Mouse (Mus musculus) forebrain, postnatal 0 days (tissue): ENCODE measurements around the gene Brpf3. TPM values are rescaled to one million over a fixed set of nuclear protein-coding genes. Genes with fewer than 3 reads are reported as not detected.
"Not testable (repeated sequence)": the region's sequence is repeated elsewhere in the genome, so short reads cannot be mapped to it uniquely, and the experiment has no call there.

ENCODE experiments used
- ATAC-seq: fragments of 200-750 bp; cut with Nextera tagmentation; 2 replicates; pipeline ENCODE4 v1.8.0; 2017; ENCODE audit warnings: mild to moderate bottlenecking, moderate library complexity
- DNase-seq: peaks from one replicate; pipeline ENCODE4 v3.0.0-alpha.2; 2015
- H3K27ac ChIP-seq: fragments of 300-500 bp; sonication (generic); 2 replicates; pipeline ENCODE4 v1.5.1; 2014; ENCODE audit warnings: low read depth, mild to moderate bottlenecking, antibody characterized with exemption, low read length, moderate library complexity, mixed read lengths
- H3K27me3 ChIP-seq: fragments of 300-500 bp; sonication (generic); 2 replicates; pipeline ENCODE4 v1.6.1; 2014; ENCODE audit warnings: mild to moderate bottlenecking, low read length, mixed read lengths; ENCODE audit not compliant: insufficient read depth
- H3K36me3 ChIP-seq: fragments of 300-500 bp; sonication (generic); 2 replicates; pipeline ENCODE4 v1.6.1; 2014; ENCODE audit warnings: mild to moderate bottlenecking, moderate library complexity; ENCODE audit not compliant: insufficient read depth
- H3K4me1 ChIP-seq: fragments of 300-500 bp; sonication (generic); 2 replicates; pipeline ENCODE4 v1.6.1; 2014; ENCODE audit warnings: antibody characterized with exemption; ENCODE audit not compliant: insufficient read depth
- H3K4me2 ChIP-seq: fragments of 300-500 bp; sonication (generic); 2 replicates; pipeline ENCODE4 v1.6.1; 2014; ENCODE audit warnings: low read depth, mild to moderate bottlenecking, moderate library complexity
- H3K4me3 ChIP-seq: fragments of 300-500 bp; sonication (generic); 2 replicates; pipeline ENCODE4 v1.5.1; 2014; ENCODE audit warnings: low read depth, low read length, mixed read lengths
- H3K9ac ChIP-seq: fragments of 300-500 bp; sonication (generic); 2 replicates; pipeline ENCODE4 v1.6.1; 2014; ENCODE audit warnings: mild to moderate bottlenecking
- H3K9me3 ChIP-seq: fragments of 300-500 bp; sonication (generic); 2 replicates; pipeline ENCODE4 v1.6.1; 2016; ENCODE audit warnings: low read length
- CTCF ChIP-seq: sonication (generic); IDR thresholded peaks from 2 replicates; pipeline ENCODE4 v1.5.1; 2016; ENCODE audit warnings: antibody characterized with exemption, control low read depth, low read depth
- WGBS: fragments of 180-500 bp; shearing (Covaris S2); extraction: QIAGEN DNeasy Blood & Tissue Kit; methylation state at CpG from one replicate; pipeline ENCODE4 v1.1.7; 2014; 5-methylcytosine and 5-hydroxymethylcytosine counted together
- polyA plus RNA-seq: library from polyadenylated mRNA; unstranded; fragments of >200 nt; fragmentation: Nextera tagmentation; extraction: Ambion mirVana; gene quantifications from 2 replicates; pipeline ENCODE4 v1.2.1, GENCODE M21; 2015
- total RNA-seq: library from RNA; depleted of rRNA; stranded (reverse); fragments of >200 nt; gene quantifications from 2 replicates; pipeline ENCODE4 v1.2.3, GENCODE M21; 2014

The Brpf3 gene
- total and polyA plus RNA-seq, 2 experiments from 2014 or later, result 4.1 to 13.0 TPM

GRCm38 (mm10) chr17:28841947-28842346, 41.1 kb downstream of the Brpf3 start:
- TF ChIP-seq CTCF, result peak; percentile 28; the same call in 1 of the 2 replicates
- H3K9ac ChIP-seq, DNase-seq, H3K4me1 ChIP-seq, H3K4me3 ChIP-seq, H3K9me3 ChIP-seq, ATAC-seq, H3K4me2 ChIP-seq, H3K27ac ChIP-seq, H3K27me3 ChIP-seq: not testable (repeated sequence)
- WGBS, result 98% methylated on average over 4 of the region's 4 CpGs
- H3K36me3 ChIP-seq, result peaks cover 26% of the 10 kb centered on the region

DNA sequence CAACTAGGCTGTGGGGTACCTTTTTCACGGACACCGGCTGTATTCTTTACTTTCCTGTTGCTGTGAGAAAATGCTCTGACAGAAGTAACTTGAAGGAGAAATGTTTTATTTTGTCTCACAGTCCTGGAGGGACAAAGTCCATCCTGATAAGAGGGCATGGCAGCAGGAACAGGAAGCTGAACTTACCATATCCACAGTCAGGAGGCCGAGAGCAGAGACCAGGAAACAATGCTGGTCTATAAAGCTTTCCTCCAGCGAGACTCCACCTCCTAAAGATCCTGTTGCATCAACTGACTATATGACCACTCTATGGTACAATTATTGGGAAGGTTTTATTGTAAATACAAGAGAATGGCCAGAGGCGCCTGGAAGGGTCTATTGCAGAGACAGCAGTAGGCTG, 42.8 kb downstream of the Brpf3 start:
- H3K27me3 ChIP-seq, result no peaks in the 10 kb centered on the region
- WGBS, result 82% methylated on average over 5 of the region's 5 CpGs
- TF ChIP-seq CTCF, result no peak
- no peak overlapping the region for H3K4me2 ChIP-seq
- no peak overlapping the region for H3K9ac ChIP-seq
- H3K4me1 ChIP-seq, result no peaks in the 10 kb centered on the region
- peaks cover 9% of the 10 kb centered on the region for H3K36me3 ChIP-seq
- no peak overlapping the region for H3K4me3 ChIP-seq
- no peaks in the 10 kb centered on the region for H3K9me3 ChIP-seq
- no peak for DNase-seq
- H3K27ac ChIP-seq, result no peak overlapping the region
- no peak for ATAC-seq

GRCm38 (mm10) chr17:28846974-28847617, 46.2 kb downstream of the Brpf3 start:
- WGBS, result 73% methylated on average over 11 of the region's 11 CpGs
- Histone ChIP-seq H3K27ac (no peak overlapping the region), H3K4me3 (no peak overlapping the region), H3K4me2 (no peak overlapping the region), H3K4me1 (no peaks in the 10 kb centered on the region), H3K36me3 (no peaks in the 10 kb centered on the region), H3K27me3 (no peaks in the 10 kb centered on the region), H3K9me3 (no peaks in the 10 kb centered on the region), H3K9ac (no peak overlapping the region)
- ATAC-seq (no peak), DNase-seq (no peak)
- no peak for TF ChIP-seq CTCF

- H3K4me1 ChIP-seq, result no peaks in the 10 kb centered on the region
- 94% methylated on average over 5 of the region's 5 CpGs for WGBS
- H3K9me3 ChIP-seq, result no peaks in the 10 kb centered on the region
- H3K4me2 ChIP-seq, result no peak overlapping the region
- no peak overlapping the region for H3K9ac ChIP-seq
- H3K27ac ChIP-seq, result no peak overlapping the region
- ATAC-seq, result no peak
- no peaks in the 10 kb centered on the region for H3K27me3 ChIP-seq
- no peaks in the 10 kb centered on the region for H3K36me3 ChIP-seq
- no peak for DNase-seq
- no peak for TF ChIP-seq CTCF
- no peak overlapping the region for H3K4me3 ChIP-seq
Measured at GRCm38 (mm10) chr17:28850511-28850910, 49.6 kb downstream of the Brpf3 start.

DNA sequence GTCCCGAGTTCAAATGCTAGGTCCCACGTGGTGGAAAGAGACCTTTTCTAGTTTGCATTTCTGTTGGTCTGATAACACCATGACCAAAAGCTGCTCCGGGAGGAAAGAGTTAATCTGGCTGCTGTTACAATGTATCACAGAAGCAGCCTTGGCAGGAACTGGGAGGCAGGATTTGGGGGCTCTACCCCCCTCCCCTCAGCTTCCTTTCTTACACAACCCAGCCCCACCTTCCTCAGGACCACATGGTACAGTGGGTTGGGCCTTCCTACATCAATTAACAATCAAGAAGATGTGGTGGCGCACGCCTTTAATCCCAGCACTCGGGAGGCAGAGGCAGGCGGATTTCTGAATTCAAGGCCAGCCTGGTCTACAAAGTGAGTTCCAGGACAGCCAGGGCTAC, 53.5 kb downstream of the Brpf3 start:
- 79% methylated on average over 7 of the region's 7 CpGs for WGBS
- Histone ChIP-seq H3K9me3 (peaks cover 6% of the 10 kb centered on the region; the same call in 1 of the 2 replicates), H3K4me1 (no peaks in the 10 kb centered on the region), H3K27ac (no peak overlapping the region), H3K9ac (no peak overlapping the region), H3K36me3 (no peaks in the 10 kb centered on the region), H3K27me3 (no peaks in the 10 kb centered on the region), H3K4me2 (no peak overlapping the region), H3K4me3 (no peak overlapping the region)
- no peak for TF ChIP-seq CTCF
- DNase-seq, result no peak
- no peak for ATAC-seq

DNA sequence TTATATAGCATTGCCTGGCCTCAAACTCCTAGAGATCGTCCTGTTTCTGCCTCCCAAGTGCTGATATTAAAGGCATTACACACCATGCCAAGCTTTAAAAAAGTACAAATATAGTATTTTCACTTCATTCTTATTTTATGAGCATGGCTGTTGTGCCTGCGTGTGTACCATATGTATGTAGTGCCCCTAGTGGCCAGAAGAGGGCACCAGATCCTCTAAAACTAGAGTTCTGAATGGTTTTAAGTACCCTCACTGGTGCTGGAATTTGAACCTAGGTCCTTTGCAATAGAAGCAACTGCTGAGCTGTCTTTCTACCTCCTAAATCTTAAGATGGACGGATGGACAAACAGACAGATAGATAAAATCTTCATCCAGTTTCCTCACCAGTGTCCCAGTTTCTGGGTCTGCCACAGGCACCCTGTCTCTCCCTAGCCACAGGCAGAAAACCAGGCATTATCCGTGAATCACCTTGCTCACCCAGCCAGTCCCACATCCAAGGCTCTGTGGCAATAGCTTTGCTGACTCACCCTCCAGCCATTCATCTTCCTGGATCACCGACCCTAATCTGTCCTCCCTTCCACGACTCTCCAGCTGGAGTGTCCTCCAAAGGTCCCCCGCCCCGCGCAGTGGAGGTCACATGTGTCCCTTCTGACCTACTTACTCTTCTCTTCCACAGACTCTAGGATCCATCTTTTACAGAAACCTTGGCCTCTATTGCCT, 54.4 kb downstream of the Brpf3 start:
- TF ChIP-seq CTCF, result peak; percentile 28; the same call in 1 of the 2 replicates
- ATAC-seq (no peak), DNase-seq (no peak)
- Histone ChIP-seq H3K4me1 (no peaks in the 10 kb centered on the region), H3K27me3 (no peaks in the 10 kb centered on the region), H3K9ac (no peak overlapping the region), H3K4me3 (no peak overlapping the region), H3K36me3 (no peaks in the 10 kb centered on the region), H3K4me2 (no peak overlapping the region), H3K27ac (no peak overlapping the region), H3K9me3 (peaks cover 6% of the 10 kb centered on the region; the same call in 1 of the 2 replicates)
- WGBS, result 83% methylated on average over 9 of the region's 9 CpGs

- no peak overlapping the region for H3K27ac ChIP-seq
Measured at GRCm38 (mm10) chr17:28856030-28856429, 55.1 kb downstream of the Brpf3 start.

More at GRCm38 (mm10) chr17:28856030-28856429, 55.1 kb downstream of the Brpf3 start:
- ATAC-seq (no peak), DNase-seq (no peak)
- no peak for TF ChIP-seq CTCF
- Histone ChIP-seq H3K36me3 (no peaks in the 10 kb centered on the region), H3K9ac (no peak overlapping the region), H3K4me1 (no peaks in the 10 kb centered on the region), H3K4me2 (no peak overlapping the region), H3K9me3 (peaks cover 6% of the 10 kb centered on the region; the same call in 1 of the 2 replicates), H3K4me3 (no peak overlapping the region), H3K27me3 (no peaks in the 10 kb centered on the region)
- whole genome bisulfite sequencing, result 47% methylated on average over 3 of the region's 3 CpGs
